Mouse (Mus musculus): ENCODE measurements around the gene Rnf113a1.

- TF ChIP-seq POLR2A (IDR thresholded peaks at IDR 0.05; ENCODE audit: low read depth, low read length) = no peak
- no peak for TF ChIP-seq CTCF (IDR thresholded peaks at IDR 0.05; ENCODE audit: extremely low read depth, insufficient read length, insufficient replicate concordance, low read depth, low read length)
Observed at GRCm38 (mm10) chrX:37163115-37163514, 27.9 kb upstream of the Rnf113a1 start.

All from small intestine, adult 2 months (tissue).